Mouse (Mus musculus): ENCODE results near the gene Rab37. TPM values are rescaled to one million over a fixed set of nuclear protein-coding genes. Genes with fewer than 3 reads are reported as not detected.

The Rab37 gene
- polyA plus RNA-seq, 1 experiment from 2014 or later: 0.61 TPM

DNA sequence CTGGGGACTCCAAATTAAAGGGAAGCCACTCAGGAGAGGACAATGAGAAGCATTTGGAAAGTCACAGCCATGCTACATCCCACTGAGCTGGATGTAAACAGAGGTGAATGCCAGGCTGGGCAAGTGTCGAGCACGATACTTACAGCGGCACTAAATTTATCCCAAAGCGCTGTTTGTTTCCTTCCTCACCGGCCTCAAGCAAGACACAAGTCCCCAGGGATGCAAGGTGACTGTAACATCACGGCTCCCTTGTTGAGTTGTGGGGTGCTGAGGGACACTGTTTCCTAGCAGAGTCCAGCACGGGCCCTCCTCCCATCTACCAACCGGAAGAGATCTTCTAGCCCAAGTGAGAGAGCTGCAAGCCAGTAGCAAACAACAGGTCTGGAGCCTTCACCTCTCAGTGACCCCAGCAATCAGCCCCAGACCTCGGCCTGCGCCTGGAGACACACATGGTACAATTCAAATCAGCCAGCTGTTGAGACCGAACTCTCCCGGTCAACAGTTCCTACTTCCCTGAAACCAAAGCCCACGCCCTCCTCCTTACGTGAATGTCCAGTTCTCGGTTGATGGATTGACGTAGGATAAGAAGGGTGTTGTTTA lies 8.1 kb downstream of the Rab37 start:
- H3K4me1 ChIP-seq (ENCODE audit: control insufficient read depth, insufficient read depth, low read length): no peaks in the 10 kb centered on the region
- no peaks in the 10 kb centered on the region for H3K9me3 ChIP-seq (ENCODE audit: control insufficient read depth, low read length)
- no peak overlapping the region for H3K4me3 ChIP-seq (ENCODE audit: low read depth, low read length)
- no peaks in the 10 kb centered on the region for H3K27me3 ChIP-seq (ENCODE audit: control insufficient read depth, insufficient read depth, low read length)
- no peak overlapping the region for H3K4me2 ChIP-seq
- DNase-seq (ENCODE audit: low spot score, missing footprints) (peak; percentile 49), ATAC-seq (ENCODE audit: low FRiP score) (no peak)
- H3K36me3 ChIP-seq (ENCODE audit: control insufficient read depth, insufficient read depth, low read length): no peaks in the 10 kb centered on the region
- H3K27ac ChIP-seq (ENCODE audit: low read depth, low read length): no peak overlapping the region
- 75% methylated on average over 16 of the region's 16 CpGs for WGBS
- H3K9ac ChIP-seq (ENCODE audit: low read length): no peak overlapping the region

GRCm38 (mm10) chr11:115100032-115100621 lies 8.9 kb downstream of the Rab37 start:
- ATAC-seq (ENCODE audit: low FRiP score): no peak
- Histone ChIP-seq H3K4me3 (ENCODE audit: low read depth, low read length) (no peak overlapping the region), H3K36me3 (ENCODE audit: control insufficient read depth, insufficient read depth, low read length) (no peaks in the 10 kb centered on the region), H3K9ac (ENCODE audit: low read length) (no peak overlapping the region), H3K4me1 (ENCODE audit: control insufficient read depth, insufficient read depth, low read length) (no peaks in the 10 kb centered on the region), H3K9me3 (ENCODE audit: control insufficient read depth, low read length) (no peaks in the 10 kb centered on the region), H3K4me2 (no peak overlapping the region), H3K27me3 (ENCODE audit: control insufficient read depth, insufficient read depth, low read length) (no peaks in the 10 kb centered on the region), H3K27ac (ENCODE audit: low read depth, low read length) (no peak overlapping the region)
- DNase-seq (ENCODE audit: low spot score, missing footprints): peak; percentile 31
- WGBS: 76% methylated on average over 5 of the region's 5 CpGs

DNA sequence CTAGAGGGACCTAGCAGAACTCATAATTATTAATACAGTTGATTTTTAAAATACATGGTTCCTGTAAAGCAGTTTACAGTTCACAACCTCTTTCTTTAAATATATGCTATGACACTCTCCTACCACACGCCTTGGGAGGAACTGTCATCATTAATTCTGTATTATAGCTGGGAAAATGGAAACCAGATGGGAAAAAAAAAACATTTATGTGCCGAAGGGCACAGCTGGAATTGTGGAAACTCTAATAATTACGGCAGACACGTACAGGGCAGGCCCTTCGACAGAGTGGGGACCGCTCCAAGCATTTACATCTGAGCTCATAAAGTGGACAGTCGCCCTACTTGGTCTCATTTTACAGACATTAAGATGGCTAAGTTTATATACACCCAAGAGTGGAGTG lies 9.5 kb downstream of the Rab37 start:
- no peaks in the 10 kb centered on the region for H3K4me1 ChIP-seq (ENCODE audit: control insufficient read depth, insufficient read depth, low read length)
- no peaks in the 10 kb centered on the region for H3K36me3 ChIP-seq (ENCODE audit: control insufficient read depth, insufficient read depth, low read length)
- no peak overlapping the region for H3K27ac ChIP-seq (ENCODE audit: low read depth, low read length)
- no peaks in the 10 kb centered on the region for H3K9me3 ChIP-seq (ENCODE audit: control insufficient read depth, low read length)
- no peak overlapping the region for H3K4me2 ChIP-seq
- H3K4me3 ChIP-seq (ENCODE audit: low read depth, low read length): no peak overlapping the region
- DNase-seq (ENCODE audit: low spot score, missing footprints) (peak; percentile 56), ATAC-seq (ENCODE audit: low FRiP score) (no peak)
- 80% methylated on average over 7 of the region's 7 CpGs for WGBS
- H3K27me3 ChIP-seq (ENCODE audit: control insufficient read depth, insufficient read depth, low read length): no peaks in the 10 kb centered on the region
- H3K9ac ChIP-seq (ENCODE audit: low read length): no peak overlapping the region

- Histone ChIP-seq H3K27me3 (ENCODE audit: control insufficient read depth, insufficient read depth, low read length) (no peaks in the 10 kb centered on the region), H3K9me3 (ENCODE audit: control insufficient read depth, low read length) (no peaks in the 10 kb centered on the region), H3K4me1 (ENCODE audit: control insufficient read depth, insufficient read depth, low read length) (no peaks in the 10 kb centered on the region), H3K4me3 (ENCODE audit: low read depth, low read length) (no peak overlapping the region), H3K27ac (ENCODE audit: low read depth, low read length) (no peak overlapping the region), H3K36me3 (ENCODE audit: control insufficient read depth, insufficient read depth, low read length) (no peaks in the 10 kb centered on the region), H3K9ac (ENCODE audit: low read length) (no peak overlapping the region), H3K4me2 (no peak overlapping the region)
- 71% methylated on average over 6 of the region's 6 CpGs for WGBS
- ATAC-seq (ENCODE audit: low FRiP score) (no peak), DNase-seq (ENCODE audit: low spot score, missing footprints) (peak; percentile 56)
Observed at GRCm38 (mm10) chr11:115101615-115102051, 10.4 kb downstream of the Rab37 start.

DNA sequence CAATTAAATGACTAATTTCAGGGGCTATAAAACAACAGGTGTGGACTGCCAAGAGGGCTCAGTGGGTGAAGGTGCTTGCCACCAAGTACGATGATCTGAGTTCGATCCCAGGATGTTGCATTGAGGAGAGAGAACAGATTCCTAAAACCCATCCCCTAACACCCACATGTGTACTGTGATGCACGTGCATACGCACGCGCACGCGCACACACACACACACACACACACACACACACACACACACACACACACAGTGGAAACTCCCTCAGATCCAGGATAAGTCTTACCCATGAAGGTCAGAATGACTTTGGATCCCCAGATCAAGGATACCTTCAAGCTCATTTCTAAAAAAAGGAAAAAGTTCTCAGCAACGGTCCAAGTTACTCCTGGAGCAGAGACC lies 10.9 kb downstream of the Rab37 start:
- H3K36me3 ChIP-seq (ENCODE audit: control insufficient read depth, insufficient read depth, low read length): no peaks in the 10 kb centered on the region
- no peak overlapping the region for H3K27ac ChIP-seq (ENCODE audit: low read depth, low read length)
- 97% methylated on average over 9 of the region's 9 CpGs for WGBS
- H3K4me2 ChIP-seq: no peak overlapping the region
- H3K9ac ChIP-seq (ENCODE audit: low read length): no peak overlapping the region
- no peak overlapping the region for H3K4me3 ChIP-seq (ENCODE audit: low read depth, low read length)
- ATAC-seq (ENCODE audit: low FRiP score) (no peak), DNase-seq (ENCODE audit: low spot score, missing footprints) (no peak)
- H3K27me3 ChIP-seq (ENCODE audit: control insufficient read depth, insufficient read depth, low read length): no peaks in the 10 kb centered on the region
- H3K4me1 ChIP-seq (ENCODE audit: control insufficient read depth, insufficient read depth, low read length): no peaks in the 10 kb centered on the region
- no peaks in the 10 kb centered on the region for H3K9me3 ChIP-seq (ENCODE audit: control insufficient read depth, low read length)

DNA sequence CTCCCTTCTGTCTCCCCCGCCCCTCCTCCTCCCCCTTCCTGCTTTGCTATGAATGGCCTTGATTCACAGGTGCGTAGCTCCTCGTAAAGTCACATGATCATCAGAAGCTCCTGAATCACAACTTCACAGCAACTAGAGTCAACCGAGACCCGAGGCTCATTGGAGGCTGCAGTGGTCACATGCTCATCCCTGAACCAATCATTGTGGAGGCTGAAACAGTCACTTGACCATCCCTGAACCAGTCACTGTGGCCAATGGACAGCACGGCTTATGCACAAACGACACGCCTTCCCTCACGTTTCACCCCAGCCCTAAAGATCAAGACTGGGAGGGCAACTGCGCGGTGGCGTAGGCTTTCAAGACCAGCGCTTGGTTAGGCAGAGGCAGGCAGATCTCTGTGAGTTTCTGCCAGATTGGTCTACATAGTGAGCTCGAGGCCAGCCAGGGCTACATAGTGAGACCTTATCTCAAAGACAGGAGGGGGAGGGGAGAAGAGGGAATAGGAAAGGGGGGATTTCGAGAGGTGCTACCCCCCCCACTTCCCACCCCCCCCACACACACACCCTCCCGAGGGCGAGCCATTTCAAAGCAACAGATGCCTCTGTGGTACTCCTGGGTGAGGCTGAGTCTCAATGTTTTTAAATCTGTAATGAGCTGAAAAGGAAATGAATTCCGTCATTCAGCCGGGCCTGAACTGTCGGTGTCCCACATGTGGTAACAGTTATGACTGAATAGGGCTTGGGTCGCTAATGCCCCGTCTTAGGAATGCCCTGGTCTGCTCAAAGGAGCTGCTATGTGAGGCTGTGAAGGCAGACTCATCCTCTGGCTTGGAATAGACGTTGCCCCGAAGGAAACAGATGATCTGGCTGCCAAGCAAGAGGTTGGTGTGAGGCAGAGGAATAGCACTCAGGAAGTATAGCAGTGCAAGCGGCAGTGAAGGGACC lies 12.5 kb downstream of the Rab37 start:
- H3K9me3 ChIP-seq (ENCODE audit: control insufficient read depth, low read length): no peaks in the 10 kb centered on the region
- no peak overlapping the region for H3K4me2 ChIP-seq
- ATAC-seq (ENCODE audit: low FRiP score) (no peak), DNase-seq (ENCODE audit: low spot score, missing footprints) (no peak)
- no peaks in the 10 kb centered on the region for H3K36me3 ChIP-seq (ENCODE audit: control insufficient read depth, insufficient read depth, low read length)
- H3K27ac ChIP-seq (ENCODE audit: low read depth, low read length): no peak overlapping the region
- no peaks in the 10 kb centered on the region for H3K27me3 ChIP-seq (ENCODE audit: control insufficient read depth, insufficient read depth, low read length)
- H3K9ac ChIP-seq (ENCODE audit: low read length): no peak overlapping the region
- WGBS: 89% methylated on average over 25 of the region's 25 CpGs
- no peak overlapping the region for H3K4me3 ChIP-seq (ENCODE audit: low read depth, low read length)
- no peaks in the 10 kb centered on the region for H3K4me1 ChIP-seq (ENCODE audit: control insufficient read depth, insufficient read depth, low read length)

DNA sequence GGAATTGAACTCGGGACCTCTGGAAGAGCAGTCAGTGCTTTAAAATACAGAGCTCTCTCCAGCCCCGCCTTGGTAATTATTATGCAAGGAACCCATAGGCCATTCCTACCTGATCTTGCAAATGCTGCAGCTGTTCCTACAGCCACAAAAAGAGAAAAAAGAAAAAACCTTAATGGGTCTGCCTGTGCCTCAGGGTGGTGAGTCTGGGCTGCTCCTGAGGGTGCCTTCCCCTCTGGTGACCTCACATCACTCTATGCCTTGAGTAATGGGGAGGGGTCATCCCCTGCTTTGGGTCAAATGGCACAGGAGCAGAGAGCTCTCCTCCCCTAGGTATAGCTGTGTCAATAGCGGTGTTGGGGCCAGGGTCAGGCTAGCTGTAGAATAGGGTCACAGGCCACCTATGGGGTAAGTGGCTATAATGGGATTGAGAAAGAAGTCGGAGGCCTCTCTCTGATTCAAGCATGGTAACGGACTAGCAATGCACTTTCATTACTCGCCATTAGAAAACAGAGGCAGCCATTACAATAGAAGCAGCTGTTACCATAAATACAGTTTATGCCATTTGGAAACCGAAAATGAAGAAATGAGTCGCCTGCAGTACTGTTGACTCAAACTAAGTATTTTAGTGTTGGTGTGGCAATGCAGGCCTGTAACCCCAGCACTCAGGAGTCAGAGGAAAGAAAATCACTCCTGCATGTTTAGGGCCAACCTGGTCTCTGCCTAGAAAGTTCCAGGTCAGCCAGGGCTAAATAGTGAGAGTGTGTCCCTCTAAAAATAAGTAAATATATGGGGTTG lies 13.7 kb downstream of the Rab37 start:
- 66% methylated on average over 8 of the region's 8 CpGs for WGBS
- no peak overlapping the region for H3K4me3 ChIP-seq (ENCODE audit: low read depth, low read length)
- no peak overlapping the region for H3K9ac ChIP-seq (ENCODE audit: low read length)
- ATAC-seq (ENCODE audit: low FRiP score) (no peak), DNase-seq (ENCODE audit: low spot score, missing footprints) (no peak)
- no peaks in the 10 kb centered on the region for H3K27me3 ChIP-seq (ENCODE audit: control insufficient read depth, insufficient read depth, low read length)
- no peaks in the 10 kb centered on the region for H3K9me3 ChIP-seq (ENCODE audit: control insufficient read depth, low read length)
- no peak overlapping the region for H3K4me2 ChIP-seq
- no peak overlapping the region for H3K27ac ChIP-seq (ENCODE audit: low read depth, low read length)
- no peaks in the 10 kb centered on the region for H3K4me1 ChIP-seq (ENCODE audit: control insufficient read depth, insufficient read depth, low read length)
- H3K36me3 ChIP-seq (ENCODE audit: control insufficient read depth, insufficient read depth, low read length): no peaks in the 10 kb centered on the region

DNA sequence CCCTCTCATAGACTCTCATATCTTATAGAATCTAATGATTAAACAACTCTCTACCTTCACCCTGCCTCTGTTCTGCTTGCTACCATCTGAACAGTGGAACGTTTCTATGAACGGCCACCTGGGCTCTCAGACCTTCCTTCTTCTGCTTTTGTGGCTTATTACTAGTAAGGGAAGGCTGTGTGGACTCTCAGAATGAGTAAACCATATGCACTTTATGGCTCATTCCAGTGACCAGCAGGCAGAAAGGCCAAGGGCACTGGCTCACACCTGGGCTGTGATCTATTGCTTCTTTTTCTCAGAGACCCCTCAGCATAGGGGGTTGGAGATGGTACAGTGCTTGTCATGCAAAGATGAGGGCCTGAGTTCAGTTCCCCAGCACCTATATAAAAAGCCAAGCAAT lies 15.4 kb downstream of the Rab37 start:
- H3K4me2 ChIP-seq: no peak overlapping the region
- 89% methylated on average over 2 of the region's 2 CpGs for WGBS

More for the DNA sequence above, 15.4 kb downstream of the Rab37 start:
- H3K36me3 ChIP-seq (ENCODE audit: control insufficient read depth, insufficient read depth, low read length): no peaks in the 10 kb centered on the region
- DNase-seq (ENCODE audit: low spot score, missing footprints) (no peak), ATAC-seq (ENCODE audit: low FRiP score) (no peak)
- no peaks in the 10 kb centered on the region for H3K4me1 ChIP-seq (ENCODE audit: control insufficient read depth, insufficient read depth, low read length)
- no peaks in the 10 kb centered on the region for H3K9me3 ChIP-seq (ENCODE audit: control insufficient read depth, low read length)
- H3K27me3 ChIP-seq (ENCODE audit: control insufficient read depth, insufficient read depth, low read length): no peaks in the 10 kb centered on the region
- H3K9ac ChIP-seq (ENCODE audit: low read length): no peak overlapping the region
- H3K4me3 ChIP-seq (ENCODE audit: low read depth, low read length): no peak overlapping the region
- no peak overlapping the region for H3K27ac ChIP-seq (ENCODE audit: low read depth, low read length)

Measured in midbrain, embryonic 11.5 days (tissue).